Mouse (Mus musculus) megakaryocyte, embryonic 14.5 days (primary cell): ENCODE measurements around the gene Rsph9.

Source experiments
- FLI1 ChIP-seq: IDR thresholded peaks from 2 replicates; pipeline ENCODE4 v1.6.1; 2012; ENCODE audit warnings: low read length, inconsistent platforms, mixed read lengths
- GATA1 ChIP-seq: IDR thresholded peaks from 3 replicates; pipeline ENCODE4 v1.6.1; 2012; ENCODE audit warnings: mixed read lengths, low read length, inconsistent platforms, borderline replicate concordance

GRCm38 (mm10) chr17:46102608-46103159 lies 41.3 kb downstream of the Rsph9 start:
- TF ChIP-seq GATA1 (no peak), FLI1 (no peak)
